ENCODE assay signal across 10 mouse cellular contexts in genomic region chr11:118000565-118001215, GRCm38 (mm10). TPM values are rescaled to one million over a fixed set of nuclear protein-coding genes. Genes with fewer than 3 reads are reported as not detected.
DNase-seq lines count a peak whose midpoint lies in the region; ATAC-seq and TF ChIP-seq lines count a peak whose summit lies in the region.
"Had no signal": no experiment of that assay in that cellular context is flagged by ENCODE, and none has a peak within 500 bp of the region (broad histone marks: within the 10 kb centered on the region; RNA-seq: fewer than 3 reads in every experiment).

No protein-coding gene starts in this region.

- peak; percentile 87 for ATAC-seq in liver, embryonic 14.5 days (ENCODE audit: insufficient read depth)
- ATAC-seq: hindbrain, embryonic 16.5 days had no signal

- TF ChIP-seq CTCF in liver, embryonic 14.5 days (IDR thresholded peaks at IDR 0.05; ENCODE audit: low read depth): no peak

- H3K4me1 ChIP-seq in liver, embryonic 14.5 days (replicated peaks; ENCODE audit: control insufficient read depth in 2 of 2, insufficient read depth in 2 of 2, low read length in 1 of 2): peaks cover 21 to 26% of the 10 kb centered on the region in 2 experiments

- H3K4me2 ChIP-seq in liver, embryonic 14.5 days (ENCODE audit: low read depth): peak overlapping the region; percentile 57

- peaks cover 32% of the 10 kb centered on the region for H3K36me3 ChIP-seq in liver, embryonic 14.5 days (replicated peaks; ENCODE audit: control insufficient read depth, insufficient read depth, low read depth)

- H3K4me3 ChIP-seq in liver, embryonic 14.5 days (ENCODE audit: insufficient read depth in 1 of 2, low read depth in 2 of 2, low read length in 2 of 2): peak overlapping the region; percentile 10 to 22; a peak in 2 of 4 replicates

- WGBS in liver, embryonic 14.5 days (ENCODE audit: insufficient replicate concordance): 49% methylated on average over 7 of the region's 7 CpGs

- peak overlapping the region; percentile 51 for H3K9ac ChIP-seq in liver, embryonic 14.5 days (replicated peaks)

- peak; percentile 65 for TF ChIP-seq EP300 in liver, embryonic 14.5 days (IDR thresholded peaks at IDR 0.05; ENCODE audit: low read depth)

- peak overlapping the region; percentile 94 for H3K27ac ChIP-seq in liver, embryonic 14.5 days

- no peaks in the 10 kb centered on the region for H3K9me3 ChIP-seq in liver, embryonic 14.5 days (ENCODE audit: control insufficient read depth, low read length)

- DNase-seq in adrenal gland, adult (ENCODE audit: inconsistent age in 2 of 2, low spot score in 1 of 2): peak; percentile 66 to 85
- no peak for DNase-seq in adrenal gland, postnatal 4 days (ENCODE audit: low spot score in 2 of 2)
- peak; percentile 41 for DNase-seq in urinary bladder, postnatal 14 days (ENCODE audit: low spot score)
- no peak for DNase-seq in urinary bladder, postnatal 10 days (ENCODE audit: low spot score)
- DNase-seq in liver, embryonic 14.5 days (ENCODE audit: low read depth in 3 of 3, low spot score in 3 of 3): peak; percentile 91 to 92 (median 92)
- no peak for DNase-seq in lung, postnatal 25 days (ENCODE audit: low spot score)
- DNase-seq in cerebellum, adult 9-11 months: no peak
- no peak for DNase-seq in cerebellum, adult 8-10 months
- DNase-seq: layer of hippocampus, adult 9-11 months had no signal

- no peaks in the 10 kb centered on the region for H3K27me3 ChIP-seq in liver, embryonic 14.5 days (ENCODE audit: control insufficient read depth, insufficient read depth, low read length)

RNA-seq across cellular contexts. Expression of gene Pgs1, which starts 14.6 kb away (rescaled TPM):
- total RNA-seq in adrenal gland, postnatal 4 days (2021): 10 to 100 TPM; 39.1 to 40.4 TPM
- 11.9 and 12.9 TPM in 2 replicates for polyA plus RNA-seq in liver, embryonic 14.5 days (2012; rRNA removed)
- polyA plus RNA-seq in liver, embryonic 14.5 days (2014; fragmentation: Nextera tagmentation; extraction: Ambion mirVana): 11.2 and 12.1 TPM in 2 replicates

RNA-seq across cellular contexts. Expression of gene Socs3, which starts 30.8 kb away (rescaled TPM):
- 10 to 100 TPM; 11.8 to 12.7 TPM for total RNA-seq in adrenal gland, postnatal 4 days (2021)
- polyA plus RNA-seq in liver, embryonic 14.5 days (2012; rRNA removed): 6.5 and 7.0 TPM in 2 replicates
- 2.2 and 2.7 TPM in 2 replicates for polyA plus RNA-seq in liver, embryonic 14.5 days (2014; fragmentation: Nextera tagmentation; extraction: Ambion mirVana)

Comparison
In these comparisons a context has a peak if more than half of its experiments do, and no peak if none do; other contexts are left out.
1. DNase-seq: peak in adrenal gland, adult (2 of 2), urinary bladder, postnatal 14 days (single experiment) and liver, embryonic 14.5 days (3 of 3); none in adrenal gland, postnatal 4 days (0 of 2), urinary bladder, postnatal 10 days (single experiment), lung, postnatal 25 days (single experiment), cerebellum, adult 9-11 months (single experiment) and cerebellum, adult 8-10 months (single experiment).